ENCODE assay signal across 14 mouse cellular contexts in the genomic region with DNA sequence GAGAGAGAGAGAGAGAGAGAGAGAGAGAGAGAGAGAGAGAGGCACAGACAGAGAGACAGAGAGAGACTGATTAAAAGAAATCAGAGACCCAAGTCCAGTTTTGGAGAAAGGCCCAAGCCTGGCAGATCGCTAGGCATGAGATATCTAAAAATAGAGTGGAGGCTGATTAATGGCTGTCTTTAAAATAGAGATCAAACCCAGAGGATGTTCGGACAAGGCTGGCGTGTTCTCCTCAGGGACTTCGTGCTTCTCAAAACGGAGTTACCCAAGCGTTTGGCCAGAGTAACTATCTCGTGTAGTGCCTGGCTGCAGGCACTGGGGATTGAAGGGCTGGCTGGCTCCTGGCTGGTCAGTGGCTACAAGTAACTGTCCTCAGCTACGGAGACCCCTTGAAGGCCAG.
DNase-seq lines count a peak whose midpoint lies in the region; ATAC-seq lines count a peak whose summit lies in the region.
"Had no signal": no experiment of that assay in that cellular context is flagged by ENCODE, and none has a peak within 500 bp of the region (broad histone marks: within the 10 kb centered on the region; RNA-seq: fewer than 3 reads in every experiment).

No protein-coding gene starts in this region.

- no peaks in the 10 kb centered on the region for H3K9me3 ChIP-seq in heart, embryonic 10.5 days
- H3K9me3 ChIP-seq in forebrain, embryonic 12.5 days, result no peaks in the 10 kb centered on the region
- H3K9me3 ChIP-seq in liver, embryonic 11.5 days (ENCODE audit: control insufficient read depth, low read length), result no peaks in the 10 kb centered on the region
- H3K9me3 ChIP-seq: midbrain, embryonic 13.5 days had no signal

- peak overlapping the region; percentile 16; the same call in 1 of the 2 replicates for H3K27ac ChIP-seq in heart, embryonic 10.5 days
- H3K27ac ChIP-seq in forebrain, embryonic 12.5 days, result no peak overlapping the region
- H3K27ac ChIP-seq in liver, embryonic 11.5 days (ENCODE audit: low read depth, low read length), result no peak overlapping the region
- H3K27ac ChIP-seq: midbrain, embryonic 13.5 days had no signal

- H3K4me2 ChIP-seq in forebrain, embryonic 12.5 days, result no peak overlapping the region
- no peak overlapping the region for H3K4me2 ChIP-seq in liver, embryonic 11.5 days
- H3K4me2 ChIP-seq: midbrain, embryonic 13.5 days had no signal

- no peak overlapping the region for H3K9ac ChIP-seq in forebrain, embryonic 12.5 days
- H3K9ac ChIP-seq in liver, embryonic 11.5 days (ENCODE audit: low read depth, low read length), result no peak overlapping the region
- H3K9ac ChIP-seq: midbrain, embryonic 13.5 days had no signal

- 41% methylated on average over 8 of the region's 8 CpGs for WGBS in heart, embryonic 10.5 days
- 89% methylated on average over 8 of the region's 8 CpGs for WGBS in forebrain, embryonic 12.5 days
- WGBS in liver, embryonic 11.5 days, result 72% methylated on average over 8 of the region's 8 CpGs

- H3K36me3 ChIP-seq in heart, embryonic 10.5 days, result no peaks in the 10 kb centered on the region
- H3K36me3 ChIP-seq in forebrain, embryonic 12.5 days (replicated peaks), result no peaks in the 10 kb centered on the region
- no peaks in the 10 kb centered on the region for H3K36me3 ChIP-seq in liver, embryonic 11.5 days (ENCODE audit: control insufficient read depth, insufficient read depth, low read length)
- H3K36me3 ChIP-seq: midbrain, embryonic 13.5 days had no signal

- H3K4me1 ChIP-seq in heart, embryonic 10.5 days, result peaks cover 3% of the 10 kb centered on the region; the same call in 1 of the 2 replicates
- H3K4me1 ChIP-seq in forebrain, embryonic 12.5 days, result no peaks in the 10 kb centered on the region
- no peaks in the 10 kb centered on the region for H3K4me1 ChIP-seq in liver, embryonic 11.5 days (replicated peaks; ENCODE audit: control insufficient read depth, insufficient read depth, low read length)
- H3K4me1 ChIP-seq: midbrain, embryonic 13.5 days had no signal

- no peaks in the 10 kb centered on the region for H3K27me3 ChIP-seq in heart, embryonic 10.5 days (ENCODE audit: insufficient read depth, poor library complexity, severe bottlenecking)
- peaks cover 6% of the 10 kb centered on the region; the same call in 1 of the 2 replicates for H3K27me3 ChIP-seq in forebrain, embryonic 12.5 days
- H3K27me3 ChIP-seq in liver, embryonic 11.5 days (replicated peaks; ENCODE audit: control insufficient read depth, insufficient read depth, low read length), result no peaks in the 10 kb centered on the region
- H3K27me3 ChIP-seq: midbrain, embryonic 13.5 days; Patski had no signal

- ATAC-seq in forebrain, embryonic 12.5 days (ENCODE audit: low FRiP score), result no peak
- ATAC-seq in granulocyte monocyte progenitor cell, adult 5-6 weeks (replicated peaks; ENCODE audit: poor library complexity, severe bottlenecking), result no peak
- no peak for ATAC-seq in liver, embryonic 11.5 days (replicated peaks; ENCODE audit: low FRiP score)
- ATAC-seq: forebrain, embryonic 14.5 days; midbrain, embryonic 13.5 days; Patski had no signal

- DNase-seq in cerebellum, postnatal 14 days, result peak; percentile 36
- DNase-seq in cerebellum, postnatal 36 days, result no peak
- peak; percentile 20 for DNase-seq in ovary, adult 18-20 months (ENCODE audit: low spot score)
- no peak for DNase-seq in ovary, postnatal 14 days (ENCODE audit: low spot score)
- no peak for DNase-seq in heart, embryonic 10.5 days (ENCODE audit: low spot score)
- no peak for DNase-seq in liver, embryonic 11.5 days (ENCODE audit: low spot score)
- DNase-seq: lung, postnatal 14 days; right cerebral cortex, postnatal 4 days; thymus, postnatal 25 days had no signal

- H3K4me3 ChIP-seq in heart, embryonic 10.5 days, result no peak overlapping the region
- H3K4me3 ChIP-seq in forebrain, embryonic 12.5 days (replicated peaks), result no peak overlapping the region
- H3K4me3 ChIP-seq in liver, embryonic 11.5 days (ENCODE audit: low read depth, low read length), result no peak overlapping the region
- H3K4me3 ChIP-seq: midbrain, embryonic 13.5 days had no signal

Comparison
In these comparisons a context has a peak if more than half of its experiments do, and no peak if none do; other contexts are left out.
1. DNase-seq: peak in cerebellum, postnatal 14 days (2 of 2) and ovary, adult 18-20 months (single experiment); none in cerebellum, postnatal 36 days (0 of 2), ovary, postnatal 14 days (single experiment), heart, embryonic 10.5 days (single experiment) and liver, embryonic 11.5 days (single experiment).